Mouse (Mus musculus): Measurements from ENCODE around the gene Sppl3.

The Sppl3 gene

DNA sequence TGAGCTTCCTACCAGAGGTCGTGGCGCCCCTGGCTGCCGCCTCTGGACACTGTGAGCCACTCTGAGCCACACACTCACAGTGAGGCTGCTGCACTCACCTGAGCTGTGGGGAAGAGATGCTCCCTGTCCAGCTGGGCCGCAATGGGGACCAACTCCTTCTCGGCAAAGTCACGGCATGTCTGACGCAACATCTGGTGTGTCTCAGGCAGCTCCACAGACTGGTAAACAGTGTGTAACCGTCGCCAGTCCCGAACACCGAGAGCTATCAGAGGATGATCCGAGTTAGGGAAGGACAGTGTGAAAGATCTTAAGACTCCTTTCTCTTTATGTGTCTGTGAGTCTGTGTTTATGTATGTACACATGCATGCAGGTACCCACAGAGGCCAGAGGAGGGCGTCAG, 106.5 kb downstream of the Sppl3 start:
- DNase-seq (ENCODE audit: extremely low spot score, low read depth, low spot score) = no peak

- no peak for DNase-seq (ENCODE audit: extremely low spot score, low read depth, low spot score)
Measured at GRCm38 (mm10) chr5:115118961-115119570, 108.1 kb downstream of the Sppl3 start, which contains the start of gene Acads. TSS of gene Acads (minus strand) at chr5:115119346.

GRCm38 (mm10) chr5:115120978-115121377, 110.0 kb downstream of the Sppl3 start:
- DNase-seq (ENCODE audit: extremely low spot score, low read depth, low spot score) = no peak

GRCm38 (mm10) chr5:115124690-115125089, 113.8 kb downstream of the Sppl3 start:
- no peak for DNase-seq (ENCODE audit: extremely low spot score, low read depth, low spot score)

DNA sequence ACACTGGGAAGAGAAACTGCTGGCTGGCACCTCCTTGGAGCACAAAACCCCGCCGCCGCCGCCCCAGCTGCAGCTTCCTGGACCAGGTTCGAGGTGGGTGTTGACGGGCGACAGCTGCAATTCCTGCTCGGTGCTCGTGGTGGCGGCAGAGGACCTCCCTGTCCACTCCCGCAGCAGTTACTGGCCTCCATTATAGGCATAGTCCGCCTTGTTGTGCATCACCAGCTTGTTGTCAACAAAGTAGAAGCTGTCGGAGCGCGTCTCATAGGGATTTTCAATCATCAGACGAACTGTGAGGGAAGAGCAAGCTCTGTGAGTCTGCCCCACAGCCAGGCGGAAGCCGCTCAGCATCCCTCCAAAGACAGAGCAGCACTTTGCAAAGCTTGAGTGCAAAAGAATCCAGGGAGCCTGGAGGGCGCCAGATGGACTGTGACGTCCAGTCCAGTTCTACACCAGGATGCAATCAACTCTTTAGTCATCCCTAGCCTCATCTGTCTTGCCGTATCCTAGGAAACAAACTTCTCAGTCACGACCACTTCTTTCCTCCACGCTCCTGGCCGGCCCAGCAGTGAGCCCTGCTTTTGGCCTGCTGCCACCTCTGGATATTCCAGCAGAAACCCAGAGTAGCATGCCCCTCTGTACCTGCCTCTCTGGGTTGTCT, 114.4 kb downstream of the Sppl3 start:
- no peak for DNase-seq (ENCODE audit: extremely low spot score, low read depth, low spot score)

- DNase-seq (ENCODE audit: extremely low spot score, low read depth, low spot score) = no peak
Measured at GRCm38 (mm10) chr5:115126578-115127312, 115.8 kb downstream of the Sppl3 start.

- DNase-seq (ENCODE audit: extremely low spot score, low read depth, low spot score) = no peak
Measured at GRCm38 (mm10) chr5:115127421-115128179, 116.7 kb downstream of the Sppl3 start.

DNA sequence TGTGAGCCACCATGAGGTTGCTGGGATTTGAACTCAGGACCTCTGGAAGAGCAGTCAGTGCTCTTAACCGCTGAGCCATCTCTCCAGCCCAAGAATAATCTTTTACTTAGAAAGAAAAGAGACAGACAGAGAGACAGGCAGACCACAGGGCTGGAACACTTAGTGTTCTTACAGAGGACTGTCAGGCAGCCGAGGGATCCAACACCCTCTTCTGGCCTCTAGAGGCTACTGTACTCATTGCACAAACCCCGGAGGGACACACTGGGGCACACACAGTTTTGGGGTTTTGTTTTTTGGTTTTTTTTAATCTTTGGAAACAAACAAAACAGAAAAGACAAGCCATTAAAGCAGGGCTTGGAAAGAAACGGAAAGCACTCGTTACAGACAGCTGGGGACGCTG, 118.4 kb downstream of the Sppl3 start:
- no peak for DNase-seq (ENCODE audit: extremely low spot score, low read depth, low spot score)

- no peak for DNase-seq (ENCODE audit: extremely low spot score, low read depth, low spot score)
Measured at GRCm38 (mm10) chr5:115132465-115132864, 121.5 kb downstream of the Sppl3 start.

- no peak for DNase-seq (ENCODE audit: extremely low spot score, low read depth, low spot score)
Measured at GRCm38 (mm10) chr5:115133358-115134066, 122.6 kb downstream of the Sppl3 start.

DNA sequence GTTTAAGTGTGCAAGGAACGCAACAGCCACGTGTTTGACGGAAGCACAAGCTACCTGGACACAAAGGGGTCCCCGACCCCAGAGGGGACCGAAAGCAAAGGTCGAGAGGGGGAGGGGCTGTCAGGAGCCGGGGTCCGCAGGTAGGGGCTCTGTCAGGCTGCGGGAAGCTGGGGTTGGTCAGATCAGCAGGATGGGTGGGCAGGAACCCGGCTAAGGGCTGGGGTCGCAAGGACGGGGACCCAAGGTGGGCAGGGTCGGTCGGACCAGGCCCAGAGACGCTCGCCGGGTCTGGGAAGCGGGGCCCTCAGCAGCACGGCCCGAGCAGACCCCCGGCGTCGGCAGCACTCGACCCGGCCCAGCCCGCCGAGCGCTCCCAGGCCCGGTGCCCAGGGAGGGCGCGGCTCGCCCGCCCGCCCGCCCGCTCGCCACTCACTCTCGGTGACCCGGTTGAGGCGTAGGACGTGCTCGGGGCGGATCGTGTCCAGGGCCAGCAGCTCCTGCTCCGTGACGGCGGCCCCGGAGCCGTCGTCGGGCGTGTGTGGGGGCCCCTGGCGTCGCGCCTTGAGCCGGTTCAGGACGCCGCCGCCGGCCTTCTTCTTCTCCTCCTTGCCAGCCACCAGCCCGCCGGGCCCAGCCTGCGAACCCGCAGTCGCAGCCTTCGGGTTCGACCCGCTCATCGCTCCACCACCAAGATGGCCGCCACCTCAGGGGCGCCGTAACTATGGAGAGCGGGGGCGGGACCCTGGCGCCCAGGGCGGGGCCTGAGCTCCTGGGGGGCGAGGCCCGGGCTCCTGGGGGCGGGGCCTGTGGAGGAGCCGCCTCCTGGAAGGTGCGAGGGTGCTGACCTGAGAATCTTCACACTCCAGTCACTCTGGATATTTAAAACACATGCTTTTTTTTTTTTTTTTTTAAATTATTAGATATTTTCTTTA, 123.6 kb downstream of the Sppl3 start, which contains the start of gene Unc119b:
TSS of gene Unc119b (minus strand) at position 742 of the 932 bp plus-strand sequence.
- DNase-seq (ENCODE audit: extremely low spot score, low read depth, low spot score) = no peak

GRCm38 (mm10) chr5:115139124-115139523, 128.2 kb downstream of the Sppl3 start:
- no peak for DNase-seq (ENCODE audit: extremely low spot score, low read depth, low spot score)

- no peak for DNase-seq (ENCODE audit: extremely low spot score, low read depth, low spot score)
Measured at GRCm38 (mm10) chr5:115140726-115141125, 129.8 kb downstream of the Sppl3 start.

GRCm38 (mm10) chr5:115142166-115142697, 131.3 kb downstream of the Sppl3 start:
- no peak for DNase-seq (ENCODE audit: extremely low spot score, low read depth, low spot score)

- DNase-seq (ENCODE audit: extremely low spot score, low read depth, low spot score) = no peak
Measured at GRCm38 (mm10) chr5:115143552-115143951, 132.6 kb downstream of the Sppl3 start.

DNA sequence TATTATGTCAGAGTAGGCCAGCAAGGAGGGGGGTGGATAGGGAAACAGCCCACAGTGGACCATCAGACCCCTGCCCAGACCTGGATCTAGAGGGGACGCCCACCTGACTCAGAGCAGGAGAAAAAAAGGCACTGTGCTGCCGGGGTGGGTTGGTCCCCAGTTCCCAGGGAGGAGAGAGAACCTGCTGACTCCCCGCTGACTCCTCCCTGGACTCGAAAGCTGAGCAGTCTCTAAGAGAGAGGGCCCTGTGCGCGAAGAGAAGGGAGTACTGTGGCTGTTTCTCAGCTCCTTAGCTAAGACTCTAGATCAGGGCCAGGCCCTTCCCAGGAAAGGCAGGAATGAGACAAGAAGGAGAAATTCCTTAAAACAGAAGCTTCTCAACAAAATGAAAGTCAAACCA, 133.5 kb downstream of the Sppl3 start:
- no peak for DNase-seq (ENCODE audit: extremely low spot score, low read depth, low spot score)

GRCm38 (mm10) chr5:115145253-115145968, 134.5 kb downstream of the Sppl3 start:
- no peak for DNase-seq (ENCODE audit: extremely low spot score, low read depth, low spot score)

- DNase-seq (ENCODE audit: extremely low spot score, low read depth, low spot score) = no peak
Measured at GRCm38 (mm10) chr5:115145976-115146746, 135.2 kb downstream of the Sppl3 start.
